Mouse (Mus musculus) embryonic stem cell, embryonic (primary cell): ENCODE measurements around the gene Btbd35f7.
"Not testable (repeated sequence)": the region's sequence is repeated elsewhere in the genome, so short reads cannot be mapped to it uniquely, and the experiment has no call there.

Experiments used
- CTCF ChIA-PET, 4 experiments: fragments of 300-600 bp in 2 of 4; fragments of 350-600 bp in 2 of 4; sonication (Branson Sonifier 250); formaldehyde crosslinking; loops; one replicate each; lab custom pipeline; 2022; ENCODE audit warnings: inconsistent platforms in 2 of 4; lab: Charles Lee
- POLR2A ChIA-PET, 4 experiments: fragments of 300-600 bp in 2 of 4; fragments of 350-600 bp in 2 of 4; sonication (Branson Sonifier 250); formaldehyde crosslinking; loops; one replicate each; lab custom pipeline; 2022; ENCODE audit warnings: antibody characterized with exemption in 4 of 4, inconsistent platforms in 1 of 4; lab: Charles Lee

Btbd35f7 gene

GRCm38 (mm10) chrX:5668767-5669166 is at the start of gene Btbd35f7:
Gene Btbd35f7, plus strand, starts transcription at chrX:5669067.
- CTCF ChIA-PET, POLR2A ChIA-PET: not testable (repeated sequence)
